Mouse (Mus musculus) right cerebral cortex, adult 2 months (tissue): ENCODE measurements at regions not wholly inside any gene's neighbourhood (a gene's known extent, or its start where the extent isn't known, plus 50 kb on each side); places are given as distances from the start of the nearest gene placed in this dataset.
A peak's percentile ranks its signal among the peaks of the same experiment; 100 is the strongest.

Experiments
- DNase-seq, 2 experiments: peaks; one replicate each; pipeline ENCODE4 v3.0.0; 2021 to 2022; ENCODE audit warnings: low spot score in 2 of 2

GRCm38 (mm10) chr10:16742246-16742645 lies 980.8 kb upstream of the Cited2 start:
- no peak for DNase-seq

GRCm38 (mm10) chr10:16751546-16751945 lies 971.5 kb upstream of the Cited2 start:
- no peak for DNase-seq

- DNase-seq = no peak
Measured at GRCm38 (mm10) chr10:16789641-16790243, 933.3 kb upstream of the Cited2 start.

- DNase-seq = no peak
Measured at GRCm38 (mm10) chr10:16803978-16804377, 919.0 kb upstream of the Cited2 start.

GRCm38 (mm10) chr10:16810716-16811115 lies 912.3 kb upstream of the Cited2 start:
- no peak for DNase-seq

- no peak for DNase-seq
Measured at GRCm38 (mm10) chr10:16814013-16814412, 909.0 kb upstream of the Cited2 start.

- no peak for DNase-seq
Measured at GRCm38 (mm10) chr10:16861534-16861933, 861.5 kb upstream of the Cited2 start.

GRCm38 (mm10) chr10:16866914-16867313 lies 856.1 kb upstream of the Cited2 start:
- no peak for DNase-seq

- no peak for DNase-seq
Measured at GRCm38 (mm10) chr10:16874131-16874530, 848.9 kb upstream of the Cited2 start.

GRCm38 (mm10) chr10:16878197-16878596 lies 844.8 kb upstream of the Cited2 start:
- DNase-seq = no peak

GRCm38 (mm10) chr10:16893316-16893715 lies 829.7 kb upstream of the Cited2 start:
- DNase-seq = no peak

- DNase-seq = no peak
Measured at GRCm38 (mm10) chr10:16895332-16895731, 827.7 kb upstream of the Cited2 start.

- DNase-seq = no peak
Measured at GRCm38 (mm10) chr10:16922888-16923287, 800.1 kb upstream of the Cited2 start.

- DNase-seq = no peak
Measured at GRCm38 (mm10) chr10:16923851-16924250, 799.2 kb upstream of the Cited2 start.

GRCm38 (mm10) chr10:16937705-16938104 lies 785.3 kb upstream of the Cited2 start:
- no peak for DNase-seq

- no peak for DNase-seq
Measured at GRCm38 (mm10) chr10:16951636-16952035, 771.4 kb upstream of the Cited2 start.

GRCm38 (mm10) chr10:16960971-16961370 lies 762.0 kb upstream of the Cited2 start:
- no peak for DNase-seq

- no peak for DNase-seq
Measured at GRCm38 (mm10) chr10:16962463-16962862, 760.6 kb upstream of the Cited2 start.

- no peak for DNase-seq
Measured at GRCm38 (mm10) chr10:16978770-16979169, 744.2 kb upstream of the Cited2 start.

- no peak for DNase-seq
Measured at GRCm38 (mm10) chr10:16990227-16990626, 732.8 kb upstream of the Cited2 start.

- DNase-seq = no peak
Measured at GRCm38 (mm10) chr10:16993789-16994188, 729.2 kb upstream of the Cited2 start.

- DNase-seq = peak in 1 of 2 experiments; percentile 7
Measured at GRCm38 (mm10) chr10:16994526-16994925, 728.5 kb upstream of the Cited2 start.

GRCm38 (mm10) chr10:16995010-16995409 lies 728.0 kb upstream of the Cited2 start:
- no peak for DNase-seq

- no peak for DNase-seq
Measured at GRCm38 (mm10) chr10:16996820-16997466, 726.1 kb upstream of the Cited2 start.
